Mouse (Mus musculus): Measurements from ENCODE around the gene Ddx51. TPM values are rescaled to one million over a fixed set of nuclear protein-coding genes. Genes with fewer than 3 reads are reported as not detected.

Ddx51 gene
- total RNA-seq, 4 experiments from 2014 or later, result 21.6 to 24.5 (median 22.8) TPM

DNA sequence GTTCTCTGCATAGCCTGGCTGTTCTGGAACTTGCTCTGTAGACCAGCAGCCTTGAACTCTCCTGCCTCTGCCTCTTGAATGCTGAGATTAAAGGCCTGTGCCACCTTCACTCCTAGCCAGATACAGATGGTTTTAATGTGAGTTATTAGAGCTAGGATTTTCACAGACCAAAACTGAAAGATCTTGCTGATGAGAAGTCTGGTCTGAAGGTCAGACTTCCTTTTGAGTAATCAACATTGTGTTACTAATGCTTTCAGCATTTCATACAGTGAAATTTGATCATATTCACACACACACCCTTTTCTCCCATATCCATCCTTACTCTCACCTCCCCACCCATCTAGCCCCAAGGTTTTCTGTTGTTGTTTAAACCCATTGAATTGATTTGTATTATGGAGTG, 6.4 kb downstream of the Ddx51 start:
- no peak for DNase-seq (ENCODE audit: low spot score in 2 of 2)

DNA sequence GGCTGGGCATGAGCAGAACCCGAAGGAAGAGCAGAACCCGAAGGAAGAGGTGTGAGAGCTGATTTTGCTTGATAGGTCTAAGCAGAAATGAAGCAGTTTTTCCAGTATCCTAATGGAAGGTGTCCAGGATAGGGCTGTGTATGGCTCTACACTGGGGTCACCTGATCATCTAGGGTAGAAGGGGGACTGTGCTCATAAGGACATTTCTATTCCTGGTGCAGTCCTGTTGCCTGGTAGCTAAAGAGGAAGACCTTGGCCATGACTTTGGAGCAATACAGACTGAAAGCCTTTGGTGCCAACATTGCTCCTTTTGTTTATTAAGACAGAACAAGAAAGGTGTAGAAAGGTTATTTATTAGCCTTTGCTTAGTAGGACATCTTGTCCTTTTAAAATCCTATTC, 10.8 kb downstream of the Ddx51 start:
- DNase-seq (ENCODE audit: low spot score in 2 of 2), result no peak

DNA sequence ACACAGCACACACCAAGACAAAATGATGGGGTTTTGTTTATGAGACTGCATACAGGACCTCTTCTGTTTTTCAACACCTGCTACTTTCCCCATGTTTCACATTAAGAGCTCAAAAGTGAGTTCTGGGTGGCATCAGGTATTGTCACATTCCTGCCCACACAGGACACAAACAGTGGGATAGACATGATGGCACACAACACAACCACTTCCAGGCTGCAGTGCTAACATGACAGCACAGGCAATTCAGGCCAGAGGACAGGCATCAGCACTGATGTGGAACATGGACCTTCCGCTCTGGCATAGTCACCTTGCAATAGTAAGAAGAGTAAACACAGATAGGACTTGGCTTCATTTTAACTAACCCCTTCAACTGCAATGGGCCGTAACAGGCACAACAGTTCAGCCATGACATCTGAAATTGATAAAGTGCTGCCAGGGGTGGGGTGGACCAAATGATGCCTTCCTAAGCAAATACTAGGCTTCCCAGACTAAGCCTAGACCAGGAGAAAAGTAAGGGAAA, 11.6 kb downstream of the Ddx51 start:
- no peak for DNase-seq (ENCODE audit: low spot score in 2 of 2)

- no peak for DNase-seq (ENCODE audit: low spot score in 2 of 2)
Measured at GRCm38 (mm10) chr5:110665486-110666121, 12.4 kb downstream of the Ddx51 start.

DNA sequence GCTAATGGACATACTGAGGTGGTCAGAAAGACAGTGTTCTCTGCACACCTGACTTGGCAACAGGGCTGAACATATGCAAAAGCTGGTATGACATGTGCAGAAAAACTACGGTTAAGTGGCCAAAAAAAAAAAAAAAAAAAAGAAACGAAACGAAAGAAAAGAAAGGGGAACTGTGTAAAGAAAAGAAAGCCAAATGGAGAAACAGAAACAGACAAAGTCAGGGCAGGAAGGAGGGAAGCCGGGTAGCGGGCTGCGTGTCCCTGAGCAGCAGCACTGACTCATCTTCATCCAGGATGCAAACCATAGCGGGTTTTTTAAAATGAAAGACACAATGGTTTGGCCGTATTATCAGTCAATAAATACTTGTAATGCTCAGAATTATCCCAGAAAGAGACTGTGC, 28.8 kb downstream of the Ddx51 start:
- no peak for DNase-seq (ENCODE audit: low spot score in 2 of 2)

GRCm38 (mm10) chr5:110698617-110699016, 45.4 kb downstream of the Ddx51 start:
- DNase-seq (ENCODE audit: low spot score in 2 of 2), result no peak

GRCm38 (mm10) chr5:110704004-110704403, 50.8 kb downstream of the Ddx51 start:
- DNase-seq (ENCODE audit: low spot score in 2 of 2), result no peak

DNA sequence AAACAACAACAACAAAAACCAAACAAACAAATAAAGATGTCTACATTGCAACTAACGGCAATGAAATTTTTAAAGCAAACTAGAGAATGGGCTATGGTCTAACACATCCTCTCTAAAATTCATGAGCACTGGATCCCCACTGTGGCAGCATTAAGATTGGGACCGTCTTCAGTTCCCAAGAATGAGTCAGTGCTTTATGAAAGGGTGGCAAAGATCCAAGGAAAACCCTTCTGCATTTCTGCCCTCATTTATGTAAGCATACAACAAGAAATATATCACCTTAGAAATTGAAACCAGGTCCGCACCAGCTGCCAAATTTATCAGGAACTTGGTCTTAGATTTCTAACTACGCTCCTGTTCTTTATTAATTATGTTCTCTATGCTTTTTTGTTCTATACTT, 56.0 kb downstream of the Ddx51 start:
- no peak for DNase-seq (ENCODE audit: low spot score in 2 of 2)

Small RNAs within 50 kb of the gene (microRNA-seq; reads per million reads assigned to microRNA genes)
- gene Mir7026, result 2.4 to 2.9 reads per million in 2 experiments

Other genes starting within 250 kb of the Ddx51 start
- gene Fbrsl1, start 204.9 kb upstream of the Ddx51 start, total RNA-seq (2022), result 10 to 100 TPM; 60.3 to 72.8 (median 66.9) TPM
- 10 to 100 TPM; 61.9 to 87.7 (median 73.3) TPM for gene Galnt9, start 109.1 kb upstream of the Ddx51 start, total RNA-seq (2022)
- 10 to 100 TPM; 20.0 to 31.3 (median 24.7) TPM for gene Noc4l, start within 50 bp of the Ddx51 start, total RNA-seq (2022)
- 100 to 1,000 TPM; 103 to 121 (median 118) TPM for gene Ep400, start 117.3 kb downstream of the Ddx51 start, total RNA-seq (2022)
- gene Pus1, start 127.2 kb downstream of the Ddx51 start, total RNA-seq (2022), result 10 to 100 TPM; 18.6 to 25.2 (median 19.7) TPM
- gene Ulk1, start 156.6 kb downstream of the Ddx51 start, total RNA-seq (2022), result 10 to 100 TPM; 59.2 to 67.2 (median 66.3) TPM
- 10 to 100 TPM; 12.1 to 15.6 (median 13.6) TPM for gene Hscb, start 186.3 kb downstream of the Ddx51 start, total RNA-seq (2022)
- 1 to 10 TPM; 1.3 to 1.9 (median 1.6) TPM for gene Chek2, start 186.5 kb downstream of the Ddx51 start, total RNA-seq (2022)
- 10 to 100 TPM in 3 of 4 experiments, 1 to 10 TPM in 1; 9.6 to 13.2 (median 11.1) TPM for gene Ttc28, start 226.4 kb downstream of the Ddx51 start, total RNA-seq (2022)

All from left cerebral cortex, adult 8-10 months (tissue).